Mouse (Mus musculus): ENCODE measurements around the gene Ccser2.

The Ccser2 gene

GRCm38 (mm10) chr14:36942716-36943115, 25.9 kb downstream of the Ccser2 start:
- DNase-seq (ENCODE audit: extremely low spot score, low spot score): no peak

- DNase-seq (ENCODE audit: extremely low spot score, low spot score): no peak
Observed at GRCm38 (mm10) chr14:36937941-36938340, 30.6 kb downstream of the Ccser2 start.

- DNase-seq (ENCODE audit: extremely low spot score, low spot score): no peak
Observed at GRCm38 (mm10) chr14:36937080-36937878, 31.3 kb downstream of the Ccser2 start.

GRCm38 (mm10) chr14:36932638-36933382, 35.8 kb downstream of the Ccser2 start:
- DNase-seq (ENCODE audit: extremely low spot score, low spot score): no peak

- DNase-seq (ENCODE audit: extremely low spot score, low spot score): no peak
Observed at GRCm38 (mm10) chr14:36932038-36932437, 36.5 kb downstream of the Ccser2 start.

GRCm38 (mm10) chr14:36923383-36923782, 45.2 kb downstream of the Ccser2 start:
- DNase-seq (ENCODE audit: extremely low spot score, low spot score): no peak

- no peak for DNase-seq (ENCODE audit: extremely low spot score, low spot score)
Observed at GRCm38 (mm10) chr14:36921346-36922049, 47.1 kb downstream of the Ccser2 start.

GRCm38 (mm10) chr14:36919886-36920285, 48.7 kb downstream of the Ccser2 start:
- no peak for DNase-seq (ENCODE audit: extremely low spot score, low spot score)

- DNase-seq (ENCODE audit: extremely low spot score, low spot score): peak; percentile 14
Observed at GRCm38 (mm10) chr14:36919146-36919545, 49.4 kb downstream of the Ccser2 start.

- DNase-seq (ENCODE audit: extremely low spot score, low spot score): no peak
Observed at GRCm38 (mm10) chr14:36915203-36915602, 53.4 kb downstream of the Ccser2 start.

GRCm38 (mm10) chr14:36914473-36915005, 54.0 kb downstream of the Ccser2 start:
- no peak for DNase-seq (ENCODE audit: extremely low spot score, low spot score)

- no peak for DNase-seq (ENCODE audit: extremely low spot score, low spot score)
Observed at GRCm38 (mm10) chr14:36911738-36912137, 56.8 kb downstream of the Ccser2 start.

- DNase-seq (ENCODE audit: extremely low spot score, low spot score): no peak
Observed at GRCm38 (mm10) chr14:36905809-36906522, 62.6 kb downstream of the Ccser2 start.

GRCm38 (mm10) chr14:36904206-36904605, 64.4 kb downstream of the Ccser2 start:
- DNase-seq (ENCODE audit: extremely low spot score, low spot score): no peak

- DNase-seq (ENCODE audit: extremely low spot score, low spot score): no peak
Observed at GRCm38 (mm10) chr14:36900883-36901282, 67.7 kb downstream of the Ccser2 start.

GRCm38 (mm10) chr14:36894701-36895100, 73.9 kb downstream of the Ccser2 start:
- DNase-seq (ENCODE audit: extremely low spot score, low spot score): no peak

- DNase-seq (ENCODE audit: extremely low spot score, low spot score): no peak
Observed at GRCm38 (mm10) chr14:36892762-36893358, 75.7 kb downstream of the Ccser2 start.

GRCm38 (mm10) chr14:36890130-36890529, 78.4 kb downstream of the Ccser2 start:
- no peak for DNase-seq (ENCODE audit: extremely low spot score, low spot score)

GRCm38 (mm10) chr14:36885680-36886079, 82.9 kb downstream of the Ccser2 start:
- DNase-seq (ENCODE audit: extremely low spot score, low spot score): no peak

- no peak for DNase-seq (ENCODE audit: extremely low spot score, low spot score)
Observed at GRCm38 (mm10) chr14:36885117-36885516, 83.5 kb downstream of the Ccser2 start.

GRCm38 (mm10) chr14:36883576-36883975, 85.0 kb downstream of the Ccser2 start:
- no peak for DNase-seq (ENCODE audit: extremely low spot score, low spot score)

All from neural tube, embryonic 10.5 days (tissue).